8 mouse cellular contexts compared by ENCODE assay signal in genomic region chr12:104863653-104864052, GRCm38 (mm10). TPM values are rescaled to one million over a fixed set of nuclear protein-coding genes. Genes with fewer than 3 reads are reported as not detected.
DNase-seq lines count a peak whose midpoint lies in the region; ATAC-seq and TF ChIP-seq lines count a peak whose summit lies in the region.

No protein-coding gene starts in this region.

- peaks cover 3% of the 10 kb centered on the region; the same call in 1 of the 2 replicates for H3K27me3 ChIP-seq in hindbrain, embryonic 12.5 days
- H3K27me3 ChIP-seq in lung, postnatal 0 days (replicated peaks; ENCODE audit: insufficient read depth, low read length), result no peaks in the 10 kb centered on the region

- H3K36me3 ChIP-seq in hindbrain, embryonic 12.5 days, result 0 out of 2 replicates have a peak, but pooled peaks cover 3% of the 10 kb centered on the region
- no peaks in the 10 kb centered on the region for H3K36me3 ChIP-seq in lung, postnatal 0 days (ENCODE audit: insufficient read depth, low read length)

- peak overlapping the region; percentile 35 for H3K4me3 ChIP-seq in cortical plate, adult 2 months (ENCODE audit: insufficient read depth, low read length)
- no peak overlapping the region for H3K4me3 ChIP-seq in hindbrain, embryonic 12.5 days
- H3K4me3 ChIP-seq in lung, postnatal 0 days (ENCODE audit: low read depth, low read length), result peak overlapping the region; percentile 19; the same call in 1 of the 2 replicates

- H3K9ac ChIP-seq in hindbrain, embryonic 12.5 days, result no peak overlapping the region
- no peak overlapping the region for H3K9ac ChIP-seq in lung, postnatal 0 days (replicated peaks; ENCODE audit: low read depth)

- ATAC-seq in hindbrain, embryonic 12.5 days (ENCODE audit: low FRiP score), result no peak
- peak; percentile 45 for ATAC-seq in lung, postnatal 0 days
- ATAC-seq in activated CD4-positive, CD25-positive, alpha-beta regulatory T cell, adult 4 months, result no peak

- H3K27ac ChIP-seq in cortical plate, adult 2 months (ENCODE audit: insufficient read depth, low read length), result peak overlapping the region; percentile 38; the same call in 1 of the 2 replicates
- H3K27ac ChIP-seq in hindbrain, embryonic 12.5 days, result no peak overlapping the region
- H3K27ac ChIP-seq in lung, postnatal 0 days (ENCODE audit: low read length), result no peak overlapping the region

- no peak for TF ChIP-seq CTCF in cortical plate, adult 2 months (IDR thresholded peaks at IDR 0.05; ENCODE audit: extremely low read depth, insufficient read depth, low read length)
- no peak for TF ChIP-seq CTCF in lung, postnatal 0 days (IDR thresholded peaks at IDR 0.05)

- H3K4me2 ChIP-seq in hindbrain, embryonic 12.5 days (replicated peaks), result peak overlapping the region; percentile 83
- H3K4me2 ChIP-seq in lung, postnatal 0 days (replicated peaks; ENCODE audit: low read depth, low read length), result peak overlapping the region; percentile 98

- peaks cover 3% of the 10 kb centered on the region; the same call in 1 of the 2 replicates for H3K9me3 ChIP-seq in hindbrain, embryonic 12.5 days (replicated peaks)
- no peaks in the 10 kb centered on the region for H3K9me3 ChIP-seq in lung, postnatal 0 days (ENCODE audit: low read length)

- TF ChIP-seq POLR2A in cortical plate, adult 2 months (IDR thresholded peaks at IDR 0.05; ENCODE audit: extremely low read depth, insufficient read depth, low read length), result no peak

- WGBS in hindbrain, embryonic 12.5 days, result 84% methylated on average over 7 of the region's 7 CpGs
- WGBS in lung, postnatal 0 days, result 43% methylated on average over 7 of the region's 7 CpGs

- peak; percentile 90 to 95 for DNase-seq in kidney, postnatal 25 days
- peak; percentile 56 for DNase-seq in lung, postnatal 0 days (ENCODE audit: low spot score)
- DNase-seq in urinary bladder, adult 18-20 months (ENCODE audit: low spot score in 2 of 2), result no peak
- DNase-seq in embryo, embryonic 10 days (ENCODE audit: low spot score), result no peak
- no peak for DNase-seq in heart, postnatal 25 days (ENCODE audit: low spot score)

- TF ChIP-seq EP300 in lung, postnatal 0 days (IDR thresholded peaks at IDR 0.05), result no peak

- peaks cover 4% of the 10 kb centered on the region for H3K4me1 ChIP-seq in cortical plate, adult 2 months (ENCODE audit: control insufficient read depth, insufficient read depth, low read length)
- peaks cover 7% of the 10 kb centered on the region for H3K4me1 ChIP-seq in hindbrain, embryonic 12.5 days
- H3K4me1 ChIP-seq in lung, postnatal 0 days (ENCODE audit: insufficient read depth, low read depth, low read length), result no peaks in the 10 kb centered on the region; the same call in 1 of the 2 replicates

- intact Hi-C loops in heart, postnatal 25 days (cut with DNase I), result no loop called here

RNA-seq across cellular contexts. Expression of gene Clmn, which starts 1.2 kb away (rescaled TPM):
- polyA plus RNA-seq in cortical plate, adult 2 months (2012; rRNA removed), result 20.6 and 21.2 TPM in 2 replicates
- 2.8 and 4.1 TPM in 2 replicates for polyA plus RNA-seq in hindbrain, embryonic 12.5 days (2016; fragmentation: Nextera tagmentation; extraction: Ambion mirVana)
- polyA plus RNA-seq in lung, postnatal 0 days (2015; fragmentation: Nextera tagmentation; extraction: Ambion mirVana), result 2.0 and 2.5 TPM in 2 replicates
- total RNA-seq in heart, postnatal 25 days (2021), result 1 to 10 TPM; 2.8 to 3.5 TPM
- under 1 TPM in 1 of 2 experiments, not detected in 1; 0.04 TPM for polyA plus RNA-seq in activated CD4-positive, CD25-positive, alpha-beta regulatory T cell, adult 4 months (2017; shearing (Covaris generic))

Comparison
In these comparisons a context has a peak if more than half of its experiments do, and no peak if none do; other contexts are left out.
1. DNase-seq: peak in kidney, postnatal 25 days (2 of 2) and lung, postnatal 0 days (single experiment); none in urinary bladder, adult 18-20 months (0 of 2), embryo, embryonic 10 days (single experiment) and heart, postnatal 25 days (single experiment).